Mouse (Mus musculus): ENCODE data around the gene Riox2. TPM values are rescaled to one million over a fixed set of nuclear protein-coding genes. Genes with fewer than 3 reads are reported as not detected.
"Not testable (repeated sequence)": the region's sequence is repeated elsewhere in the genome, so short reads cannot be mapped to it uniquely, and the experiment has no call there.

The Riox2 gene
- polyA plus RNA-seq, 1 experiment from 2014 or later: 26.6 TPM

- Histone ChIP-seq H3K4me1 (replicated peaks; ENCODE audit: insufficient read depth, low read length) (no peaks in the 10 kb centered on the region), H3K27me3 (ENCODE audit: insufficient read depth, low read length) (no peaks in the 10 kb centered on the region), H3K9me3 (replicated peaks; ENCODE audit: low read length) (no peaks in the 10 kb centered on the region), H3K27ac (no peak overlapping the region), H3K4me3 (replicated peaks; ENCODE audit: low read depth, low read length) (no peak overlapping the region), H3K9ac (ENCODE audit: low read depth, low read length) (no peak overlapping the region), H3K4me2 (ENCODE audit: low read length) (no peak overlapping the region), H3K36me3 (ENCODE audit: insufficient read depth, low read length) (no peaks in the 10 kb centered on the region)
- ATAC-seq (replicated peaks; ENCODE audit: low FRiP score, low read depth) (0 out of 2 replicates have a peak, but pooled peaks have one; percentile 46), DNase-seq (ENCODE audit: low spot score) (peak; percentile 44)
- WGBS: 57% methylated on average over 5 of the region's 5 CpGs
- no peak for TF ChIP-seq CTCF (IDR thresholded peaks at IDR 0.05; ENCODE audit: low read depth)
These were observed 19.8 kb upstream of the Riox2 start for GRCm38 (mm10) chr16:59451813-59452212.

GRCm38 (mm10) chr16:59459259-59459861, 12.2 kb upstream of the Riox2 start:
- not testable (repeated sequence) for H3K4me3 ChIP-seq (replicated peaks; ENCODE audit: low read depth, low read length); DNase-seq (ENCODE audit: low spot score); ATAC-seq (replicated peaks; ENCODE audit: low FRiP score, low read depth); H3K36me3 ChIP-seq (ENCODE audit: insufficient read depth, low read length); H3K27me3 ChIP-seq (ENCODE audit: insufficient read depth, low read length); H3K4me2 ChIP-seq (ENCODE audit: low read length); H3K4me1 ChIP-seq (replicated peaks; ENCODE audit: insufficient read depth, low read length); H3K9ac ChIP-seq (ENCODE audit: low read depth, low read length); H3K9me3 ChIP-seq (replicated peaks; ENCODE audit: low read length); H3K27ac ChIP-seq
- WGBS: 72% methylated on average over 4 of the region's 5 CpGs

- H3K4me2 ChIP-seq (ENCODE audit: low read length): no peak overlapping the region
- no peak overlapping the region for H3K4me3 ChIP-seq (replicated peaks; ENCODE audit: low read depth, low read length)
- no peak for TF ChIP-seq CTCF (IDR thresholded peaks at IDR 0.05; ENCODE audit: low read depth)
- no peak overlapping the region for H3K9ac ChIP-seq (ENCODE audit: low read depth, low read length)
- 42% methylated on average over 4 of the region's 4 CpGs for WGBS
- H3K36me3 ChIP-seq (ENCODE audit: insufficient read depth, low read length): no peaks in the 10 kb centered on the region
- H3K27ac ChIP-seq: no peak overlapping the region
- no peaks in the 10 kb centered on the region for H3K27me3 ChIP-seq (ENCODE audit: insufficient read depth, low read length)
- H3K9me3 ChIP-seq (replicated peaks; ENCODE audit: low read length): 0 out of 2 replicates have a peak, but pooled peaks cover 3% of the 10 kb centered on the region
- ATAC-seq (replicated peaks; ENCODE audit: low FRiP score, low read depth) (no peak), DNase-seq (ENCODE audit: low spot score) (no peak)
- no peaks in the 10 kb centered on the region for H3K4me1 ChIP-seq (replicated peaks; ENCODE audit: insufficient read depth, low read length)
These were observed 8.0 kb upstream of the Riox2 start for GRCm38 (mm10) chr16:59463567-59463966.

- WGBS: 77% methylated on average over 6 of the region's 6 CpGs
- H3K4me1 ChIP-seq (replicated peaks; ENCODE audit: insufficient read depth, low read length): no peaks in the 10 kb centered on the region
- H3K27me3 ChIP-seq (ENCODE audit: insufficient read depth, low read length): no peaks in the 10 kb centered on the region
- no peak overlapping the region for H3K4me2 ChIP-seq (ENCODE audit: low read length)
- ATAC-seq (replicated peaks; ENCODE audit: low FRiP score, low read depth) (no peak), DNase-seq (ENCODE audit: low spot score) (no peak)
- TF ChIP-seq CTCF (IDR thresholded peaks at IDR 0.05; ENCODE audit: low read depth): no peak
- no peaks in the 10 kb centered on the region for H3K36me3 ChIP-seq (ENCODE audit: insufficient read depth, low read length)
- no peak overlapping the region for H3K4me3 ChIP-seq (replicated peaks; ENCODE audit: low read depth, low read length)
- no peak overlapping the region for H3K9ac ChIP-seq (ENCODE audit: low read depth, low read length)
- H3K27ac ChIP-seq: no peak overlapping the region
- H3K9me3 ChIP-seq (replicated peaks; ENCODE audit: low read length): 0 out of 2 replicates have a peak, but pooled peaks cover 3% of the 10 kb centered on the region
These were observed 7.6 kb upstream of the Riox2 start for GRCm38 (mm10) chr16:59463973-59464372.

GRCm38 (mm10) chr16:59469846-59470245, 1.7 kb upstream of the Riox2 start:
- Histone ChIP-seq H3K27me3 (ENCODE audit: insufficient read depth, low read length) (no peaks in the 10 kb centered on the region), H3K4me2 (ENCODE audit: low read length) (no peak overlapping the region), H3K4me3 (replicated peaks; ENCODE audit: low read depth, low read length) (no peak overlapping the region), H3K9ac (ENCODE audit: low read depth, low read length) (no peak overlapping the region), H3K27ac (no peak overlapping the region), H3K4me1 (replicated peaks; ENCODE audit: insufficient read depth, low read length) (peaks cover 6% of the 10 kb centered on the region), H3K9me3 (replicated peaks; ENCODE audit: low read length) (0 out of 2 replicates have a peak, but pooled peaks cover 2% of the 10 kb centered on the region), H3K36me3 (ENCODE audit: insufficient read depth, low read length) (no peaks in the 10 kb centered on the region)
- ATAC-seq (replicated peaks; ENCODE audit: low FRiP score, low read depth) (no peak), DNase-seq (ENCODE audit: low spot score) (no peak)
- 78% methylated on average over 1 of the region's 1 CpGs for whole genome bisulfite sequencing
- TF ChIP-seq CTCF (IDR thresholded peaks at IDR 0.05; ENCODE audit: low read depth): no peak

GRCm38 (mm10) chr16:59472546-59472945, 971 bp downstream of the Riox2 start:
- DNase-seq (ENCODE audit: low spot score) (no peak), ATAC-seq (replicated peaks; ENCODE audit: low FRiP score, low read depth) (no peak)
- Histone ChIP-seq H3K9me3 (replicated peaks; ENCODE audit: low read length) (no peaks in the 10 kb centered on the region), H3K4me3 (replicated peaks; ENCODE audit: low read depth, low read length) (peak overlapping the region; percentile 63), H3K27ac (no peak overlapping the region; the same call in 1 of the 2 replicates), H3K4me2 (ENCODE audit: low read length) (peak overlapping the region; percentile 58), H3K36me3 (ENCODE audit: insufficient read depth, low read length) (peaks cover 5% of the 10 kb centered on the region), H3K27me3 (ENCODE audit: insufficient read depth, low read length) (no peaks in the 10 kb centered on the region), H3K4me1 (replicated peaks; ENCODE audit: insufficient read depth, low read length) (peaks cover 6% of the 10 kb centered on the region), H3K9ac (ENCODE audit: low read depth, low read length) (0 out of 2 replicates have a peak overlapping the region, but pooled peaks have one; percentile 64)
- WGBS: 44% methylated on average over 6 of the region's 6 CpGs
- no peak for TF ChIP-seq CTCF (IDR thresholded peaks at IDR 0.05; ENCODE audit: low read depth)

- Histone ChIP-seq H3K9ac (ENCODE audit: low read depth, low read length) (no peak overlapping the region), H3K36me3 (ENCODE audit: insufficient read depth, low read length) (peaks cover 10% of the 10 kb centered on the region), H3K27me3 (ENCODE audit: insufficient read depth, low read length) (no peaks in the 10 kb centered on the region), H3K4me3 (replicated peaks; ENCODE audit: low read depth, low read length) (no peak overlapping the region), H3K9me3 (replicated peaks; ENCODE audit: low read length) (no peaks in the 10 kb centered on the region), H3K4me1 (replicated peaks; ENCODE audit: insufficient read depth, low read length) (peaks cover 6% of the 10 kb centered on the region), H3K27ac (no peak overlapping the region), H3K4me2 (ENCODE audit: low read length) (no peak overlapping the region)
- 38% methylated on average over 1 of the region's 1 CpGs for WGBS
- DNase-seq (ENCODE audit: low spot score) (peak; percentile 81), ATAC-seq (replicated peaks; ENCODE audit: low FRiP score, low read depth) (no peak; the same call in 1 of the 2 replicates)
- peak; percentile 92 for TF ChIP-seq CTCF (IDR thresholded peaks at IDR 0.05; ENCODE audit: low read depth)
These were observed 3.2 kb downstream of the Riox2 start for GRCm38 (mm10) chr16:59474788-59475187.

All from kidney, postnatal 0 days (tissue).